Mouse (Mus musculus): ENCODE data around the gene Fam166a. TPM values are rescaled to one million over a fixed set of nuclear protein-coding genes. Genes with fewer than 3 reads are reported as not detected.

Fam166a gene
- total RNA-seq, 2 experiments from 2014 or later: not detected

DNA sequence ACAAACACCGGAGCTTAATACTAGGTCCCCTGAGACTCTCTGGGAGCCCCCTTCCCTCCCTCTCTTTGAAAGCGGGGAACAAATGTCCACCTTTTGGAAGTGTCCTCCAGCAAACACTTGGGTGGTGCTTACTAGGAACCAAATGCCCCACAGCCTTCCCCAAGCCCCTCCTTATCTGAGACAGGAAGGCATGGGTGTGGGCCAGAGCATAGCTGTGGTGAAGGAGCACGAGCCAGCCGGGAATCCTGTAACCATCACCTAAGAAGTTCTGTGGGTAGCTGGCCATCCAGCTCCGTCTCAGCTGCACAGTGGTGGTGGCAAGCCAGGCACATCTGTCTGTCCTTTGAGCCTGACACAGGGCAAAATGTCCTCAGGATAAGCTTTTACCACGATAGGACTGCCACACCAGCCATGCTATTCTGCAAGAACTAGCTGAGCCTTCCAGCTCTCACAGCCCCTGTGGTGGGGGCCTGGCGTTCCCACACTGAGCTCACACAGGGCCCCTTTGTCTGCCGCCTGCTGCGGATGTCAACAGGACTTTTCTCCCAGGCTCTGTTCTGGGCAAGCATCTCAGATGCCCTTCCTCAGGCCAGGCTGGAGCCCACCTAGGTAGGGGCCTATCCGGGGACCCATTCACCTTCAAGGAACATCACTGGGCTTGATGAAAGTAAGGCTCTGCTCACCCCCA, 40.1 kb upstream of the Fam166a start:
- peak overlapping the region; percentile 83 for H3K27ac ChIP-seq
- TF ChIP-seq CTCF (IDR thresholded peaks at IDR 0.05): no peak
- H3K4me3 ChIP-seq: no peak overlapping the region
- intact Hi-C loops (cut with DNase I): no loop called here
- no peak for DNase-seq (ENCODE audit: extremely low spot score in 1 of 2, low spot score in 2 of 2)

DNA sequence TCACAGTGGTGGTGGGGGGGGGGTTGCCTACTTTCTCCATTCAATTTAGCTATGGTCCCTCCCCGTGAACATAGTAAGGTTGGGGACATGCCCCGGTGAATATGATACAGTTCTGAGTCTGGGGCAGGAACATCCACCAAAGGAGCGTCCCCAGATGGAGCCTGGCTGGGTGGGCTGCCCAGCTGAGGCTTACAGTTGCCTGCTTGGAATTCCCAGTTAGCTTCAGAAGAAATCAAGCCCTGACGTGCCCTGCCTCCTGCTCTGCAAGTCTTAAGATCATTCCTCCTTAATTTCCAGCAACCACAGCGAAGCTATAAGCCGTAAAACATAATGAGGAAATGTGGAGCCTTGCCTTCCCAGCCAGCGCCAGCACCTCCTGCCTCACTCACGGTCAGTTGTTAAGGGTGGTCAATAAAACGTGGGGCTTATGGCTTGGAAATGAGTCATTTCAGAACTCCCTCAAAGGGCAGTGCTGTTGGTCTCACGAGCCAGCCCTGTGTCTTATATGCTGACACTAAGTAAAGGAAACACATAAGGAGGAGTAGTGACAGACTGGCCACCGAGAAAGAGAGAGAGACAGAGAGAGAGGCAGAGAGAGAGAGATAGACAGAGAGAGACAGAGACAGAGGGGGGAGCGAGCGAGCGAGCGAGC, 38.9 kb upstream of the Fam166a start:
- no peak for DNase-seq (ENCODE audit: extremely low spot score in 1 of 2, low spot score in 2 of 2)
- Histone ChIP-seq H3K27ac (peak overlapping the region; percentile 56), H3K4me3 (no peak overlapping the region; the same call in 1 of the 2 replicates)
- intact Hi-C loops (cut with DNase I): no loop called here
- TF ChIP-seq CTCF (IDR thresholded peaks at IDR 0.05): no peak

DNA sequence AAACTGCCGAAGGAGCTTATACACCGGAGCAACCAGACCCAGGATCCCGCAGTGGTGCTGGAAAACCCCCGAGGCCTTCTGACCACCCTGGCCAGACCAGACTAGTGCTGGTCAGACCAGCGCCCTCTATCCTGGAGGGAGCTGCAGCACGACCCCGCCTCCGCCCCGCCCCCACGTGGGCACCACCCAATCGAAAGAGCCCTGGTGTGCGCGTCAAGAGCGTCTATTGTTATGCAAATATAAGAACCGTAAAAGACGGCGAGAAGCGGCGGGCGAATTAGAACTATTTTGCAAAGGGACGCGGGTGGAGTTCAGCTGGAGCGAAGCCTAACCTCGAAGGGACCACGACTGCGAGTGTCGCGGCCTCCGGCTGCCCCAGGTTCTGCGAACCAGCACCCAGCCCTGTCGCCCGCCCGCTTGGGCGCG, 38.1 kb upstream of the Fam166a start, which contains the start of gene Nrarp:
Gene Nrarp (plus strand): TSS at position 281 of the 426 bp plus-strand sequence.
- intact Hi-C loops (cut with DNase I): no loop called here
- peak within 1 kb of the TSS; percentile 76 for H3K27ac ChIP-seq
- TF ChIP-seq CTCF (IDR thresholded peaks at IDR 0.05): peak; percentile 49
- H3K4me3 ChIP-seq: peak within 1 kb of the TSS; percentile 54
- peak; percentile 89 to 93 for DNase-seq (ENCODE audit: extremely low spot score in 1 of 2, low spot score in 2 of 2)

DNA sequence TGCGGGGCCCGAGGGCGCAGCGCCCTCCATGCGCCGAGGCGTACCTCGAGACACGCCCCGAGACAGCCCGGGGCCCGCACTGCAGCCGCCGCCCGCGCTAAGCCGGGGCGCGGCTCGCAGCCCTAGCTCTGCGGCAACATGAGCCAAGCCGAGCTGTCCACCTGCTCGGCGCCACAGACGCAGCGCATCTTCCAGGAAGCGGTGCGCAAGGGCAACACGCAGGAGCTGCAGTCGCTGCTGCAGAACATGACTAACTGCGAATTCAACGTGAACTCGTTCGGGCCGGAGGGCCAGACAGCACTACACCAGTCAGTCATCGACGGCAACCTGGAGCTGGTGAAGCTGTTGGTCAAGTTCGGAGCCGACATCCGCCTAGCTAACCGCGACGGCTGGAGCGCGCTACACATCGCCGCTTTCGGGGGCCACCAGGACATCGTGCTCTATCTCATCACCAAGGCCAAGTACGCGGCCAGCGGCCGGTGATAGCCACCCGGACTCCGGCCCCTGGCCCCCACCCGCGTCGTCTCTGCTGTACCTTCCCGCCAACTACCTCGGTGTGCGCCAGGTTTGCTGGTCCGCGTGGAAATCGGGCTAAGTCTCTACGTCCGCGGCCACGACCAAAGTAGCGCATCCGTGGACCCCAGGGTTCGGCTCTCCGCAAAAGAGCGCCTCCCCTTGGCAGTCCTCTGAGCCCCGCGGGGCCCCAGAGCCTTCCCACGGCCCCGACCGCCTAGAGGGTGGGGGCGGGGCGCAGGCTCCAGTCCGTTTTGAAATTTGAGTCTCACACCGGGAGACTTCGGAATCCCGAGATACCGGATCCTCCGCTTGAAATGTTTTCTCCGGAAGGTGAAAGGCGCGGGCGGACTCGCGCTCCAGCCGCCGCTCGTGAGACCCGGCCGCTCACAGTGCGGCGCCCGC, 37.3 kb upstream of the Fam166a start:
- intact Hi-C loops (cut with DNase I): no loop called here
- Histone ChIP-seq H3K27ac (peak overlapping the region; percentile 76), H3K4me3 (peak overlapping the region; percentile 54)
- TF ChIP-seq CTCF (IDR thresholded peaks at IDR 0.05): no peak; the same call in 1 of the 2 replicates
- peak in 1 of 2 experiments; percentile 49 for DNase-seq (ENCODE audit: extremely low spot score in 1 of 2, low spot score in 2 of 2)

DNA sequence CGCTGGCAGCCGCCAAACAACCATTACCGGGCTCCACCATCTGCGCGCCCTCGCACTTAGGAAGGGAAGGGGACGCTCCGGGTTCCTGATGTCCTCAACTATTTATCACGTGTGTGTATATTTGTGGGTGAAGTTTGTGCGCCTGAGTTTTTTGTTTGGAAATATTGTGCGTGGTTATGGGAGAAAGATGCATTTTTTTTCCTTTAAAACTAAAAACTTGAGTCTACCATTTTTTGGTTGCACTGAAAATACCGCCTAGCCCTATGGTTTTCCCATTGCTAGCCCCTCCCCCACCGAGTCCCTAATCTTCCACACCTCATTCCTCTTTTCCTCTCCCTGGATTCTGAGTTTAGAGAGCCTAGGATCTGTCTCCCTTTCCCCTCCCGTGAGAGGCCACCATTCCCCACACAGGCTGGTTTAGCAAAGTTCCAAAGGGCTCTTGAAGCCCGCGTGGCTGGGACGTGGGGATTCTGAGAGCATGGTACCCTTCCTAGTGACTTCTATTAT, 36.6 kb upstream of the Fam166a start:
- H3K27ac ChIP-seq: peak overlapping the region; percentile 76

DNA sequence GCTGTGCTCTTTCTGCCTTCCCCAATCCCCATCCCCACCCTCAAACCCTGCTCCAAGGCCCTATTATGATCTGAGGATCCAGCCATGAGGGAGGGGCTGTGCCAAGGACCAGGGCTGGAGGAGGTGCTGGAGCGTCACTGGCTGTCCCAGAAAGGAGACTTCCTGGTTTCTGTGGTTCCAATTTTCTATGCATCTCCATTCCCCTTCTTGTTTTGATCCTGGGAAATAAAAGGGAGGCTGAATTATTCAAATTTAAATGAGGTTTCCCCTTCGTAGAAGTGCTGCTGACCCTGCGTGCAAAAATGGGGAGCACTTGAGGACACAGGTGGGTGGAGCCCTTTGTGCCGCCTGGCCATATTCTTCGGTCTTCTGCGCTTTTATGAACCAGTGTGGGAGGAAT, 35.9 kb upstream of the Fam166a start:
- Histone ChIP-seq H3K4me3 (peak overlapping the region; percentile 54), H3K27ac (peak overlapping the region; percentile 41)
- intact Hi-C loops (cut with DNase I): no loop called here
- no peak for DNase-seq (ENCODE audit: extremely low spot score in 1 of 2, low spot score in 2 of 2)
- TF ChIP-seq CTCF (IDR thresholded peaks at IDR 0.05): no peak

More for the DNA sequence above, 36.6 kb upstream of the Fam166a start:
- intact Hi-C loops (cut with DNase I): no loop called here
- DNase-seq (ENCODE audit: extremely low spot score in 1 of 2, low spot score in 2 of 2): no peak
- peak overlapping the region; percentile 54 for H3K4me3 ChIP-seq
- TF ChIP-seq CTCF (IDR thresholded peaks at IDR 0.05): no peak; the same call in 1 of the 2 replicates

DNA sequence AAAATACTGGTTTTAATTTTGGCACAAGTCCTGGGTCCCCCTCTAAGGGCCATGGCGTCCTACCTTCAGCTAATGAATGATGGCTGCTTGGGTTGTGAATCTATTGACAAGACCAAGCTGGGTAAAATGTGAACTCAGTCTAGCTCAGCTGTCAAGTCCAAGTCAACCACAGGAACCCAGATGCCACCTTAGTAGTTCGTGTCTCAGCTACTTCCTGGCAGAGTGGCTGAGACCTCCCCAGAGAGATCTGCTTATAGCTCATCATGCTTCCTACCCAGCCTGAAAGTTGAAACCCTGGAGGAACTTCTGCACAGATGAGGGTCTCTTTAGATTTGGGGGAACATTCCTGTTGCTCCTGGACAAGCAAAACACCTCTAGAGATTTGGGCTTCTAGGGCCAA, 35.2 kb upstream of the Fam166a start:
- TF ChIP-seq CTCF (IDR thresholded peaks at IDR 0.05): no peak
- intact Hi-C loops (cut with DNase I): no loop called here
- Histone ChIP-seq H3K27ac (no peak overlapping the region), H3K4me3 (peak overlapping the region; percentile 54)
- DNase-seq (ENCODE audit: extremely low spot score in 1 of 2, low spot score in 2 of 2): no peak

DNA sequence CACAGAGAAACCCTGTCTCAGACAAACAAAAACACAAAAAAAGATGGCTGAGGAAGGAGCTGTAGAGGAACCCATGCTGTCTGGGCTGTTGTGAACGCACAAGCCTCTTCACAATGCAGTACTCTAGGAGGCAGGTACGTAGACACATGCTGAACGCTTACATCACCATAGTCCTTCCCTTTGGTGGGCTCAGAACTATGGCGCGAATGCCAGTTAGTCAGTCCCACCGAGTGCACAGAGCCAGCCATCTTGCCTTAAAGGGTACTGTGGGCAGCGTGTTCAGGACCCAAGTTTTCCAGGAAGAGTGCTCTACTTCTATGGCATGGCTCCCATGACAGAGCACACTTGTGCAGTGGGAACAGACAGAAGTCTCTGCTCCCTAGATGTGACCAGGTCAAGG, 34.0 kb upstream of the Fam166a start:
- intact Hi-C loops (cut with DNase I): no loop called here
- no peak overlapping the region for H3K27ac ChIP-seq
- TF ChIP-seq CTCF (IDR thresholded peaks at IDR 0.05): no peak
- H3K4me3 ChIP-seq: no peak overlapping the region
- DNase-seq (ENCODE audit: extremely low spot score in 1 of 2, low spot score in 2 of 2): no peak

DNA sequence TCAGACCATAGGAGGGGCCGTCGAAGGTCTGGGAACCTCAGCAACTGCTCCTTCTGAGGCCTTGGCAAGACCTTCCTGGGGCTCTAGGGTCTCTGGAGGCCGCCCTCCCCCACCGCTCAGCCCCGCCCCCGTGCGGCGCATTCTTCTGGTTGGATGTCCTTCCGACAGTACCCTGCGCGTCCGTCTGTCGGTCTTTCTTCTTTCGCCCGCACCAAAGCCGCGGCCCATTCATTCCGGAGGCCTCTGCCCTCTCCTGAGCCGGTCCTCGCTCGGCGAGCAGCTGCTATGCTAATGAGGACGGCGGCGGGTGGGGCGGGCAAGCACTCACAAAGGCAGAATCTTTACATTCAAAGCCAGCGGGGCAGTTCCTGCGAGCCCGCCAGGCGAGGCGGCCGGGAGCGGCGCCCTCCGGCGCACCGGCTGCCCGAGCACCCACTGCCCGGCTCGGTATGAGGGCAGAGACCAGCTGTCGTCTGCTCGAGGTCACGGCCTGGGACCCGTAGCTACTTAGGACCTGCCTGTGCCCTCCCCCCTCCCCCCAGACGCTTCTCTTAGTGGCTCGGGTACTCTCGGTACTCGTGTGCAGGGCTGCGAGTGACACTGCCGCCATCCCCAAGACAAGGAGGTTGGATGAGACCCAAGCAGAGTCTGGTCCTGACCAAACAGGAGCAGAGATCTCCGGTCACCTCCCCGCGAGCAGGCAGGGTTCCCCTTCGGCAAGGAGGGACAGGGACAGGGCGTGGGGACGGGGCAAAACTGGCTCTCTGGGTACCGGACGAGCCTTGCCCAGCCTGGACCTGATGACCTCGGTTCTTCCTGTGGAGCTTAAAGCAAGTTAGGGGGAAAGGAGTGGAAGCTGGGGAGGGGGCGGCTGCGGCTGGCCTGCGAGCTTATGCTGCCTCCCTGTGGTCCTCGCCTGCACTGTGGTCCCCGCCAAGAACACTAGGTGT, 32.6 kb upstream of the Fam166a start:
- TF ChIP-seq CTCF (IDR thresholded peaks at IDR 0.05): peak; percentile 43
- DNase-seq (ENCODE audit: extremely low spot score in 1 of 2, low spot score in 2 of 2): peak; percentile 51 to 52
- intact Hi-C loops (cut with DNase I): loop anchor here (1.0 kb wide), 1 partner anchor 87 kb away; no protein-coding TSS in a partner anchor
- H3K27ac ChIP-seq: peak overlapping the region; percentile 67; the same call in 1 of the 2 replicates
- peak overlapping the region; percentile 35 for H3K4me3 ChIP-seq

DNA sequence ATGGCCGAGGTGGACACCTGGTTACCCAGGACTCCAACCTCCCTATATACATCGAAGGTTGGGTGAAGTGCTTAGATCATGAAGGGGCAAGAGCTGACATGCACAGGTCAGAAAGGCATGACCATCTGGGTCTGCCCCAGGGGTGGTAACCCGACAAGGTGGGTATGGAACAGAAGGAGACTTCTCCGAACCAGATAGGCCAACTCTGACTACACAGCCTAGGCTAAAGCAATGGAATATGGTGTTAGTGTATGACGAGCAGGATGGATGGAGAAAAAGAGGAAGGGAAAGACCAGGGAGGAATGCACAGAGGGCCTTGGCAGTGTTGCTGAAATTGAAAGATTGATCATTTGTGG, 32.0 kb upstream of the Fam166a start:
- DNase-seq (ENCODE audit: extremely low spot score in 1 of 2, low spot score in 2 of 2): no peak
- no peak for TF ChIP-seq CTCF (IDR thresholded peaks at IDR 0.05)
- intact Hi-C loops (cut with DNase I): loop anchor here (1.0 kb wide), 1 partner anchor 87 kb away; no protein-coding TSS in a partner anchor
- Histone ChIP-seq H3K27ac (no peak overlapping the region), H3K4me3 (no peak overlapping the region)

All from left cerebral cortex, adult 2 months (tissue).